Mouse (Mus musculus) spleen, postnatal 4 days (tissue): ENCODE data around the gene Chd3.
"Not testable (repeated sequence)": the region's sequence is repeated elsewhere in the genome, so short reads cannot be mapped to it uniquely, and the experiment has no call there.

Source experiments
- DNase-seq, 2 experiments: peaks; one replicate each; pipeline ENCODE4 v3.0.0; 2022; ENCODE audit warnings: low spot score in 2 of 2

Gene Chd3

GRCm38 (mm10) chr11:69325628-69326407 is 43.4 kb downstream of the Chd3 start, which contains the start of gene Kcnab3:
Gene Kcnab3, plus strand, starts transcription at chr11:69326258.
- peak; percentile 88 to 91 for DNase-seq

GRCm38 (mm10) chr11:69324749-69325148 is 44.5 kb downstream of the Chd3 start:
- no peak for DNase-seq

DNA sequence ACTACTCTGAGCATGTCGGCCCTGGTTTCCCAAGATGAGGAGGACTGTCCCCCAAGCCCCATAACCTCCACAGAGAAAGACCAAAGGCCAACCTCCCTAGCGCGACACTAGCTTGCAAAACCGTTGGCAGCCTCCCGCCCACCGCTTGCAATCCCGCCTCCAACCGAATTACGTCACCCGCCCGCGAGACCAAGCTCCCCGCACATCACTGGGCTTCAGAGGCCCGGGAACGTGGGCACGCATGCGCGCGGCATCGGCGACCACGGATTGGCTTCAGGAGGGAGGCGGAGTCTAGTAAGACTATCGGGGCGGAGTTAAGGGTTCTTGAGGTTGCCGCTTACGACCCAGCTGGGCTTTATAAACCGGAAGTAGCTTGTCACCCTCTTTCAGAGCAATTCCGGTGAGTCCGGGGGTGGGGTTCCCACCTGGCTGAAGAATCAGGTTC is 45.5 kb downstream of the Chd3 start, which contains the start of the genes Cntrob and Trappc1:
Gene Cntrob (minus strand): TSS at position 109 of the 445 bp plus-strand sequence.
Gene Trappc1 (plus strand): TSS at position 314 of the 445 bp plus-strand sequence.
- DNase-seq, result peak; percentile 99 to 100

- DNase-seq, result no peak
Observed at GRCm38 (mm10) chr11:69322693-69323471, 46.3 kb downstream of the Chd3 start.

GRCm38 (mm10) chr11:69322010-69322409 is 47.2 kb downstream of the Chd3 start:
- DNase-seq, result no peak

GRCm38 (mm10) chr11:69321580-69321979 is 47.6 kb downstream of the Chd3 start:
- no peak for DNase-seq

DNA sequence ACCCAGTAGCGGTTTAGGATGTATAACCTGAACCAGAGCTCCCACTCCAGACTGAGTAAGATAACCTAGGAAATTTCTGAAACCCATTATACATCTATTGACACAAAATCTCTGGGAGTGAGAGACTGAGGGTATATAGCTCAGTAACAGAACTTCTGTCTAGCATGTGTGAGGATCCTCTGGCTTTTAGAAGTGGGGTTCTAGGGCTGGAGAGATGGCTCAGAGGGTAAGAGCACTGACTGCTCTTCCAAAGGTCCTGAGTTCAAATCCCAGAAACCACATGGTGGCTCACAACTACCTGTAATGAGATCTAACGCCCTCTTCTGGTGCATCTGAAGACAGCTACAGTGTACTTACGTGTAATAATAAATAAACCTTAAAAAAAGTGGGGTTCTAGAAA is 51.2 kb downstream of the Chd3 start:
- not testable (repeated sequence) for DNase-seq

DNA sequence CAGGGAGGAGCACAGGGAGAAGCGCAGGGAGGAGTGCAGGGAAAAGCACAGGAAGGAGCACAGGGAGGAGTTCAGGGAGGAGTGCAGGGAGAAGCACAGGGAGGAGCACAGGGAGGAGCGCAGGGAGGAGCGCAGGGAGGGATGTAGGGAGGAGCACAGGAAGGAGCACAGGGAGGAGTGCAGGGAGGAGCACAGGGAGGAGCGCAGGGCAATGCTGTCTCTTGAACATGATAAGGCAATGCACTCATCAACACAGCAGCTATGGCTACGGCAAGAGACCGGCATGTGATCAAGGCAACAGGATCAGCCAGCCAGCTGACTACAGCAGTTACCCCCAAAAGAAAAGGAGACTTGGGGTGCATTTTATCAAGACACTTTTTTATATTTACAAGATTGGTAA is 52.8 kb downstream of the Chd3 start:
- no peak for DNase-seq

GRCm38 (mm10) chr11:69311266-69311665 is 57.9 kb downstream of the Chd3 start:
- no peak for DNase-seq

- DNase-seq, result no peak
Observed at GRCm38 (mm10) chr11:69306039-69306438, 63.2 kb downstream of the Chd3 start.

- peak in 1 of 2 experiments; percentile 23 for DNase-seq
Observed at GRCm38 (mm10) chr11:69305291-69305690, 63.9 kb downstream of the Chd3 start.

DNA sequence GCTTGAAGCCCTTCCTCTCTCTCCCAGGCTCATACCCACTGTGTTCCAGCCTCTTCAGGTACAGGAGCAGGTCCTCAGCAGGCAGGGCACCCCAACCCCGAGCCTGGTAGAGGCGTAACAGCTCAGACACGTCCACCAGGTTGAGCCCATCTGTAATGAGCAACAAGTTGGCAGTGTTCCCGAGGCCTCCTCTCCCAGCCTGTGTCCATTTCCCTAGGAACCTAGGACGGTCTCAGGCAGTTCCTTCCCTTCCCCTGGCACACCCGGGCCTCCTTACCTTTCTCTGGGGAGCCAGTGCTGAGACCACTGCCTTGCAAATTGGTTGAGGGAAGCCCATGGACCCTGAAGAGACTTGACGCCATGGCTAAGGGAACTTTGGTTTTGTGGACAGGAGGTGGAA is 66.4 kb downstream of the Chd3 start:
- DNase-seq, result no peak

GRCm38 (mm10) chr11:69298231-69298630 is 71.0 kb downstream of the Chd3 start:
- DNase-seq, result no peak

DNA sequence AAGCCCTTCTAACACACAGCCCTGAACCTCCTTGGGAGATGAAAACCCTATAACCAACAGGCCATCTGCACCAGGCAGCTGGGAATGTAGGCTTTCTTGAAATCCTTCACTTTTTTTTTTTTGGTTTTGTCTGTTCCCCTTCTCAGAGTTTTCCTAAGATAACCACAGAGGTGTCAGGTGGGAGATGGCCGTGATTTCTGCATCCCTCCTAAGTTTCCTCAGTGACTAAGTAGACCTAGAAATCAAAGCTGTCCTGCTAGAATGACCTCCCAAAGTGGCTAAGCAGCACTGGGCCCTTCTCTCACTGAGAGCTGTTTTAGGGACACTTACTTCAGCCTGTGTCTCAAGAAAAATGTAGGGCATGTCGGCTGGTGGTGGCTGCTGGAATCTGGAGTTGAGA is 71.4 kb downstream of the Chd3 start:
- no peak for DNase-seq

- no peak for DNase-seq
Observed at GRCm38 (mm10) chr11:69295286-69295685, 73.9 kb downstream of the Chd3 start.
